Comparison of ENCODE assay signal across 11 mouse cellular contexts in genomic region chr15:98606739-98607138, GRCm38 (mm10). TPM values are rescaled to one million over a fixed set of nuclear protein-coding genes. Genes with fewer than 3 reads are reported as not detected.
DNase-seq lines count a peak whose midpoint lies in the region; ATAC-seq and TF ChIP-seq lines count a peak whose summit lies in the region.
"Had no signal": no experiment of that assay in that cellular context is flagged by ENCODE, and none has a peak within 500 bp of the region (broad histone marks: within the 10 kb centered on the region; RNA-seq: fewer than 3 reads in every experiment).

No protein-coding gene starts in this region.

- H3K4me1 ChIP-seq in heart, embryonic 10.5 days: peaks cover 72% of the 10 kb centered on the region
- peaks cover 21% of the 10 kb centered on the region for H3K4me1 ChIP-seq in midbrain, embryonic 14.5 days (ENCODE audit: control insufficient read depth, insufficient read depth, low read length)
- H3K4me1 ChIP-seq in midbrain, postnatal 0 days (ENCODE audit: insufficient read depth, low read length): peaks cover 12% of the 10 kb centered on the region
- peaks cover 17% of the 10 kb centered on the region for H3K4me1 ChIP-seq in limb, embryonic 11.5 days (ENCODE audit: control insufficient read depth, insufficient read depth, low read length)
- no peaks in the 10 kb centered on the region; the same call in 1 of the 2 replicates for H3K4me1 ChIP-seq in stomach, postnatal 0 days (replicated peaks; ENCODE audit: control insufficient read depth, insufficient read depth)

- no peak for DNase-seq in heart, embryonic 10.5 days (ENCODE audit: low spot score)
- DNase-seq in heart, adult 9 months (ENCODE audit: low spot score in 2 of 2): no peak
- no peak for DNase-seq in midbrain, embryonic 14.5 days
- no peak for DNase-seq in midbrain, postnatal 0 days (ENCODE audit: low spot score)
- no peak for DNase-seq in limb, embryonic 11.5 days (ENCODE audit: low spot score)
- DNase-seq in stomach, postnatal 0 days (ENCODE audit: low spot score): no peak
- no peak for DNase-seq in B cell, adult 2 months
- DNase-seq: adrenal gland, postnatal 10 days had no signal

- 38% methylated on average over 9 of the region's 9 CpGs for WGBS in heart, embryonic 10.5 days
- WGBS in midbrain, embryonic 14.5 days: 57% methylated on average over 9 of the region's 9 CpGs
- WGBS in midbrain, postnatal 0 days: 57% methylated on average over 9 of the region's 9 CpGs
- WGBS in limb, embryonic 11.5 days: 59% methylated on average over 9 of the region's 9 CpGs
- WGBS in stomach, postnatal 0 days: 65% methylated on average over 9 of the region's 9 CpGs

- peaks cover 34% of the 10 kb centered on the region for H3K36me3 ChIP-seq in heart, embryonic 10.5 days
- peaks cover 20% of the 10 kb centered on the region for H3K36me3 ChIP-seq in midbrain, embryonic 14.5 days (ENCODE audit: control insufficient read depth, insufficient read depth, low read length)
- peaks cover 12% of the 10 kb centered on the region for H3K36me3 ChIP-seq in midbrain, postnatal 0 days (ENCODE audit: insufficient read depth, low read length)
- peaks cover 19% of the 10 kb centered on the region for H3K36me3 ChIP-seq in limb, embryonic 11.5 days (ENCODE audit: control insufficient read depth, insufficient read depth, low read length)
- peaks cover 5% of the 10 kb centered on the region for H3K36me3 ChIP-seq in stomach, postnatal 0 days (ENCODE audit: control insufficient read depth, insufficient read depth, low read length)

- H3K27ac ChIP-seq in heart, embryonic 10.5 days: peak overlapping the region; percentile 98
- no peak overlapping the region for H3K27ac ChIP-seq in midbrain, embryonic 14.5 days (replicated peaks; ENCODE audit: low read depth, low read length)
- no peak overlapping the region for H3K27ac ChIP-seq in midbrain, postnatal 0 days (ENCODE audit: low read depth, low read length)
- H3K27ac ChIP-seq in limb, embryonic 11.5 days (replicated peaks; ENCODE audit: low read depth, low read length): no peak overlapping the region
- H3K27ac ChIP-seq in stomach, postnatal 0 days (replicated peaks): peak overlapping the region; percentile 97

- TF ChIP-seq EP300 in stomach, postnatal 0 days (optimal IDR thresholded peaks at IDR 0.05): no peak

- ATAC-seq in midbrain, embryonic 14.5 days (ENCODE audit: low FRiP score, low TSS enrichment): no peak
- ATAC-seq in midbrain, postnatal 0 days (ENCODE audit: low FRiP score): no peak
- no peak for ATAC-seq in limb, embryonic 11.5 days (ENCODE audit: insufficient number of reproducible peaks, low FRiP score, low TSS enrichment, low read depth)
- no peak for ATAC-seq in stomach, postnatal 0 days (ENCODE audit: low FRiP score, low TSS enrichment)
- ATAC-seq in megakaryocyte-erythroid progenitor cell, adult 5-6 weeks (replicated peaks; ENCODE audit: low FRiP score, low TSS enrichment, poor library complexity, severe bottlenecking): no peak

- H3K4me2 ChIP-seq in midbrain, embryonic 14.5 days (ENCODE audit: low read length): peak overlapping the region; percentile 90; the same call in 1 of the 2 replicates
- no peak overlapping the region for H3K4me2 ChIP-seq in midbrain, postnatal 0 days (ENCODE audit: low read depth, low read length, poor library complexity, severe bottlenecking)
- no peak overlapping the region for H3K4me2 ChIP-seq in limb, embryonic 11.5 days (ENCODE audit: low read depth, severe bottlenecking)
- peak overlapping the region; percentile 92 for H3K4me2 ChIP-seq in stomach, postnatal 0 days (replicated peaks; ENCODE audit: low read depth)

- no peaks in the 10 kb centered on the region for H3K27me3 ChIP-seq in heart, embryonic 10.5 days (ENCODE audit: insufficient read depth, poor library complexity, severe bottlenecking)
- no peaks in the 10 kb centered on the region for H3K27me3 ChIP-seq in midbrain, embryonic 14.5 days (ENCODE audit: control insufficient read depth, insufficient read depth, low read length)
- H3K27me3 ChIP-seq in midbrain, postnatal 0 days (ENCODE audit: insufficient read depth, low read length): no peaks in the 10 kb centered on the region
- no peaks in the 10 kb centered on the region for H3K27me3 ChIP-seq in limb, embryonic 11.5 days (ENCODE audit: control insufficient read depth, insufficient read depth, low read length)
- H3K27me3 ChIP-seq in stomach, postnatal 0 days (ENCODE audit: control insufficient read depth, insufficient read depth, low read length): no peaks in the 10 kb centered on the region

- TF ChIP-seq CTCF in midbrain, postnatal 0 days (IDR thresholded peaks at IDR 0.05): no peak
- no peak for TF ChIP-seq CTCF in stomach, postnatal 0 days (IDR thresholded peaks at IDR 0.05; ENCODE audit: low read depth)

- H3K9ac ChIP-seq in midbrain, embryonic 14.5 days (replicated peaks; ENCODE audit: low read length): no peak overlapping the region
- no peak overlapping the region for H3K9ac ChIP-seq in midbrain, postnatal 0 days (replicated peaks; ENCODE audit: low read length, poor library complexity, severe bottlenecking)
- H3K9ac ChIP-seq in limb, embryonic 11.5 days (ENCODE audit: low read length): 0 out of 2 replicates have a peak overlapping the region, but pooled peaks have one; percentile 5
- H3K9ac ChIP-seq in stomach, postnatal 0 days (ENCODE audit: low read length): peak overlapping the region; percentile 3; the same call in 1 of the 2 replicates

- peak overlapping the region; percentile 89 for H3K4me3 ChIP-seq in heart, embryonic 10.5 days
- H3K4me3 ChIP-seq in midbrain, embryonic 14.5 days (replicated peaks; ENCODE audit: low read depth, low read length): no peak overlapping the region
- no peak overlapping the region for H3K4me3 ChIP-seq in midbrain, postnatal 0 days (ENCODE audit: low read depth, low read length)
- H3K4me3 ChIP-seq in limb, embryonic 11.5 days (ENCODE audit: low read depth, low read length): no peak overlapping the region
- H3K4me3 ChIP-seq in stomach, postnatal 0 days (ENCODE audit: low read depth, low read length): no peak overlapping the region

- H3K9me3 ChIP-seq in heart, embryonic 10.5 days: no peaks in the 10 kb centered on the region
- no peaks in the 10 kb centered on the region for H3K9me3 ChIP-seq in midbrain, embryonic 14.5 days (ENCODE audit: control insufficient read depth, low read length)
- no peaks in the 10 kb centered on the region for H3K9me3 ChIP-seq in midbrain, postnatal 0 days (ENCODE audit: low read length)
- H3K9me3 ChIP-seq in limb, embryonic 11.5 days (ENCODE audit: control insufficient read depth, low read length): no peaks in the 10 kb centered on the region
- no peaks in the 10 kb centered on the region for H3K9me3 ChIP-seq in stomach, postnatal 0 days (ENCODE audit: control insufficient read depth, low read length)

RNA-seq across cellular contexts. Expression of gene Adcy6, which starts 3.1 kb away (rescaled TPM):
- 25.5 and 33.5 TPM in 2 replicates for polyA plus RNA-seq in heart, embryonic 10.5 days (2016; fragmentation: Nextera tagmentation; extraction: Ambion mirVana)
- polyA plus RNA-seq in midbrain, embryonic 14.5 days (2014; fragmentation: Nextera tagmentation; extraction: Ambion mirVana): 9.6 and 12.2 TPM in 2 replicates
- 38.0 and 40.3 TPM in 2 replicates for total RNA-seq in midbrain, postnatal 0 days (2014; rRNA removed)
- 5.5 and 7.2 TPM in 2 replicates for polyA plus RNA-seq in midbrain, postnatal 0 days (2015; fragmentation: Nextera tagmentation; extraction: Ambion mirVana)
- 16.2 and 18.9 TPM in 2 replicates for polyA plus RNA-seq in limb, embryonic 11.5 days (2014; fragmentation: Nextera tagmentation; extraction: Ambion mirVana)
- 9.0 and 9.5 TPM in 2 replicates for polyA plus RNA-seq in stomach, postnatal 0 days (2015; fragmentation: Nextera tagmentation; extraction: Ambion mirVana)
- total RNA-seq in megakaryocyte-erythroid progenitor cell, adult 5-6 weeks (2014; fragmentation: Nextera tagmentation): 55.8 and 57.2 TPM in 2 replicates
- total RNA-seq in megakaryocyte-erythroid progenitor cell, adult 5-6 weeks (2017): 28.8 and 45.9 TPM in 2 replicates

RNA-seq across cellular contexts. Expression of gene Cacnb3, which starts 23.9 kb away (rescaled TPM):
- polyA plus RNA-seq in heart, embryonic 10.5 days (2016; fragmentation: Nextera tagmentation; extraction: Ambion mirVana): 9.9 and 23.3 TPM in 2 replicates
- polyA plus RNA-seq in midbrain, embryonic 14.5 days (2014; fragmentation: Nextera tagmentation; extraction: Ambion mirVana): 130 and 136 TPM in 2 replicates
- 211 and 239 TPM in 2 replicates for total RNA-seq in midbrain, postnatal 0 days (2014; rRNA removed)
- polyA plus RNA-seq in midbrain, postnatal 0 days (2015; fragmentation: Nextera tagmentation; extraction: Ambion mirVana): 150 and 155 TPM in 2 replicates
- 23.4 and 25.1 TPM in 2 replicates for polyA plus RNA-seq in limb, embryonic 11.5 days (2014; fragmentation: Nextera tagmentation; extraction: Ambion mirVana)
- polyA plus RNA-seq in stomach, postnatal 0 days (2015; fragmentation: Nextera tagmentation; extraction: Ambion mirVana): 15.1 and 17.6 TPM in 2 replicates
- not detected in 2 replicates for total RNA-seq in megakaryocyte-erythroid progenitor cell, adult 5-6 weeks (2014; fragmentation: Nextera tagmentation)
- not detected in 2 replicates for total RNA-seq in megakaryocyte-erythroid progenitor cell, adult 5-6 weeks (2017)

RNA-seq across cellular contexts. Expression of gene 4930415O20Rik, which starts 35.9 kb away (rescaled TPM):
- 0.43 TPM in 1 of 2 replicates, not detected in the other for polyA plus RNA-seq in heart, embryonic 10.5 days (2016; fragmentation: Nextera tagmentation; extraction: Ambion mirVana)
- 0.58 TPM in 1 of 2 replicates, not detected in the other for polyA plus RNA-seq in midbrain, embryonic 14.5 days (2014; fragmentation: Nextera tagmentation; extraction: Ambion mirVana)
- total RNA-seq in midbrain, postnatal 0 days (2014; rRNA removed): 0.82 TPM in 1 of 2 replicates, not detected in the other
- 0.31 TPM in 1 of 2 replicates, not detected in the other for polyA plus RNA-seq in midbrain, postnatal 0 days (2015; fragmentation: Nextera tagmentation; extraction: Ambion mirVana)
- 0.29 TPM in 1 of 2 replicates, not detected in the other for polyA plus RNA-seq in limb, embryonic 11.5 days (2014; fragmentation: Nextera tagmentation; extraction: Ambion mirVana)
- polyA plus RNA-seq in stomach, postnatal 0 days (2015; fragmentation: Nextera tagmentation; extraction: Ambion mirVana): 0.19 and 0.36 TPM in 2 replicates
- not detected in 2 replicates for total RNA-seq in megakaryocyte-erythroid progenitor cell, adult 5-6 weeks (2014; fragmentation: Nextera tagmentation)
- total RNA-seq in megakaryocyte-erythroid progenitor cell, adult 5-6 weeks (2017): not detected in 2 replicates
- total RNA-seq: left cerebral cortex, postnatal 25 days had no signal
- polyA plus RNA-seq: neural tube, embryonic 11.5 days had no signal

RNA-seq across cellular contexts. Expression of gene Ccnt1, which starts 36.0 kb away (rescaled TPM):
- 42.8 and 53.0 TPM in 2 replicates for polyA plus RNA-seq in heart, embryonic 10.5 days (2016; fragmentation: Nextera tagmentation; extraction: Ambion mirVana)
- 59.7 and 65.8 TPM in 2 replicates for polyA plus RNA-seq in midbrain, embryonic 14.5 days (2014; fragmentation: Nextera tagmentation; extraction: Ambion mirVana)
- 36.1 and 54.6 TPM in 2 replicates for total RNA-seq in midbrain, postnatal 0 days (2014; rRNA removed)
- 47.4 and 49.7 TPM in 2 replicates for polyA plus RNA-seq in midbrain, postnatal 0 days (2015; fragmentation: Nextera tagmentation; extraction: Ambion mirVana)
- 62.9 and 66.2 TPM in 2 replicates for polyA plus RNA-seq in limb, embryonic 11.5 days (2014; fragmentation: Nextera tagmentation; extraction: Ambion mirVana)
- 20.8 and 23.9 TPM in 2 replicates for polyA plus RNA-seq in stomach, postnatal 0 days (2015; fragmentation: Nextera tagmentation; extraction: Ambion mirVana)
- total RNA-seq in megakaryocyte-erythroid progenitor cell, adult 5-6 weeks (2014; fragmentation: Nextera tagmentation): 66.8 and 70.7 TPM in 2 replicates
- 80.8 and 88.3 TPM in 2 replicates for total RNA-seq in megakaryocyte-erythroid progenitor cell, adult 5-6 weeks (2017)

RNA-seq across cellular contexts. Expression of gene Ddx23, which starts 56.0 kb away (rescaled TPM):
- polyA plus RNA-seq in heart, embryonic 10.5 days (2016; fragmentation: Nextera tagmentation; extraction: Ambion mirVana): 15.6 and 17.5 TPM in 2 replicates
- polyA plus RNA-seq in midbrain, embryonic 14.5 days (2014; fragmentation: Nextera tagmentation; extraction: Ambion mirVana): 17.7 and 24.9 TPM in 2 replicates
- total RNA-seq in midbrain, postnatal 0 days (2014; rRNA removed): 46.7 and 50.5 TPM in 2 replicates
- polyA plus RNA-seq in midbrain, postnatal 0 days (2015; fragmentation: Nextera tagmentation; extraction: Ambion mirVana): 14.0 and 20.5 TPM in 2 replicates
- 24.8 and 27.7 TPM in 2 replicates for polyA plus RNA-seq in limb, embryonic 11.5 days (2014; fragmentation: Nextera tagmentation; extraction: Ambion mirVana)
- polyA plus RNA-seq in stomach, postnatal 0 days (2015; fragmentation: Nextera tagmentation; extraction: Ambion mirVana): 8.2 and 10.3 TPM in 2 replicates
- total RNA-seq in megakaryocyte-erythroid progenitor cell, adult 5-6 weeks (2014; fragmentation: Nextera tagmentation): 79.8 and 96.4 TPM in 2 replicates
- 152 and 181 TPM in 2 replicates for total RNA-seq in megakaryocyte-erythroid progenitor cell, adult 5-6 weeks (2017)

Comparison
In these comparisons a context has a peak if more than half of its experiments do, and no peak if none do; other contexts are left out.
1. H3K4me2 ChIP-seq: peak in midbrain, embryonic 14.5 days (single experiment) and stomach, postnatal 0 days (single experiment); none in midbrain, postnatal 0 days (single experiment) and limb, embryonic 11.5 days (single experiment).
2. H3K27ac ChIP-seq: peak in heart, embryonic 10.5 days (single experiment) and stomach, postnatal 0 days (single experiment); none in midbrain, embryonic 14.5 days (single experiment), midbrain, postnatal 0 days (single experiment) and limb, embryonic 11.5 days (single experiment).
3. H3K9ac ChIP-seq: peak in limb, embryonic 11.5 days (single experiment) and stomach, postnatal 0 days (single experiment); none in midbrain, embryonic 14.5 days (single experiment) and midbrain, postnatal 0 days (single experiment).